Mouse (Mus musculus) myocyte (in vitro differentiated cells): ENCODE results near the gene Fgf18.

Experiments used
- CEBPB ChIP-seq: IDR thresholded peaks from 2 replicates; pipeline ENCODE4 v1.6.1; 2011; ENCODE audit warnings: mild to moderate bottlenecking, moderate library complexity; ENCODE audit not compliant: poor library complexity, insufficient read depth, severe bottlenecking
- E2F4 ChIP-seq: IDR thresholded peaks from one replicate; pipeline ENCODE4 v1.6.1; 2011; ENCODE audit warnings: mild to moderate bottlenecking, control low read depth, moderate library complexity; ENCODE audit not compliant: insufficient read depth
- MYOG ChIP-seq, 3 experiments: IDR thresholded peaks; one replicate each; pipeline ENCODE4 v1.6.1; 2011; ENCODE audit warnings: control low read depth in 2 of 3, low read depth in 2 of 3, mild to moderate bottlenecking in 2 of 3; ENCODE audit not compliant: insufficient read length in 2 of 3, control insufficient read depth in 1 of 3, insufficient read depth in 1 of 3
- POLR2A ChIP-seq: IDR thresholded peaks from one replicate; pipeline ENCODE4 v1.6.1; 2011; ENCODE audit warnings: low read depth, mild to moderate bottlenecking, control low read depth, moderate library complexity; ENCODE audit not compliant: insufficient read length
- POLR2AphosphoS2 ChIP-seq: IDR thresholded peaks from one replicate; pipeline ENCODE4 v1.6.1; 2011; ENCODE audit warnings: low read depth, control low read depth; ENCODE audit not compliant: insufficient read length
- REST ChIP-seq: IDR thresholded peaks from one replicate; pipeline ENCODE4 v1.6.1; 2011; ENCODE audit warnings: mild to moderate bottlenecking, control low read depth, moderate library complexity; ENCODE audit not compliant: insufficient read depth, insufficient read length
- TCF12 ChIP-seq: IDR thresholded peaks from one replicate; pipeline ENCODE4 v1.6.1; 2011; ENCODE audit warnings: mild to moderate bottlenecking, control low read depth; ENCODE audit not compliant: poor library complexity, insufficient read depth, severe bottlenecking
- TCF3 ChIP-seq: IDR thresholded peaks from one replicate; pipeline ENCODE4 v1.6.1; 2011; ENCODE audit warnings: low read depth, control low read depth; ENCODE audit not compliant: insufficient read length
- USF1 ChIP-seq: IDR thresholded peaks from one replicate; pipeline ENCODE4 v1.6.1; 2011; ENCODE audit warnings: low read depth, mild to moderate bottlenecking, control low read depth, moderate library complexity

DNA sequence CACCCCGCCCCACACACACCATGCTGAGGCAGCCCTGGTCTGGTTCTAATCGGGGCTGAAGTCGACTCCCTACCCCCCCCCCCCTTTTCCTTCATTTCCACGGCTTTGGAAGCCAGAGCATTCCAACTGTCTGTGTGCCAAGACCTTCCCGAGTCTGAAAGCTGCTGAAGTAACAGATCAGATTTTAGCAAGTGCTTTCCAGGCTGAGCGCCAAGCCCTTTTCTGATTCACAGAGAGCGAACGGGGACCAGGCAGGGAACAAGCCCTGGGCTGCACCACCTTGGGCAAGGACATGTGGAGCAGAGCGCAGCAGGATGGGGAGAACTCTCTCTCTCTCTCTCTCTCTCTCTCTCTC, 1.1 kb downstream of the Fgf18 start:
- no peak for TF ChIP-seq POLR2AphosphoS2
- no peak for TF ChIP-seq POLR2A
- TF ChIP-seq CEBPB: no peak
- TF ChIP-seq TCF3: no peak
- no peak for TF ChIP-seq MYOG (IDR thresholded peaks at IDR 0.05; ENCODE audit: control insufficient read depth in 1 of 3, insufficient read depth in 1 of 3, insufficient read length in 2 of 3, low read depth in 2 of 3)
- TF ChIP-seq TCF12: no peak
- no peak for TF ChIP-seq E2F4
- no peak for TF ChIP-seq REST
- TF ChIP-seq USF1: no peak
